Mouse (Mus musculus) forebrain, postnatal 0 days (tissue): ENCODE data around the gene Tent2. TPM values are rescaled to one million over a fixed set of nuclear protein-coding genes. Genes with fewer than 3 reads are reported as not detected.
"Not testable (repeated sequence)": the region's sequence is repeated elsewhere in the genome, so short reads cannot be mapped to it uniquely, and the experiment has no call there.

ENCODE experiments used
- ATAC-seq: fragments of 200-750 bp; cut with Nextera tagmentation; 2 replicates; pipeline ENCODE4 v1.8.0; 2017; ENCODE audit warnings: mild to moderate bottlenecking, moderate library complexity
- DNase-seq: peaks from one replicate; pipeline ENCODE4 v3.0.0-alpha.2; 2015
- H3K27ac ChIP-seq: fragments of 300-500 bp; sonication (generic); 2 replicates; pipeline ENCODE4 v1.5.1; 2014; ENCODE audit warnings: low read depth, mild to moderate bottlenecking, antibody characterized with exemption, low read length, moderate library complexity, mixed read lengths
- H3K27me3 ChIP-seq: fragments of 300-500 bp; sonication (generic); 2 replicates; pipeline ENCODE4 v1.6.1; 2014; ENCODE audit warnings: mild to moderate bottlenecking, low read length, mixed read lengths; ENCODE audit not compliant: insufficient read depth
- H3K36me3 ChIP-seq: fragments of 300-500 bp; sonication (generic); 2 replicates; pipeline ENCODE4 v1.6.1; 2014; ENCODE audit warnings: mild to moderate bottlenecking, moderate library complexity; ENCODE audit not compliant: insufficient read depth
- H3K4me1 ChIP-seq: fragments of 300-500 bp; sonication (generic); 2 replicates; pipeline ENCODE4 v1.6.1; 2014; ENCODE audit warnings: antibody characterized with exemption; ENCODE audit not compliant: insufficient read depth
- H3K4me2 ChIP-seq: fragments of 300-500 bp; sonication (generic); 2 replicates; pipeline ENCODE4 v1.6.1; 2014; ENCODE audit warnings: low read depth, mild to moderate bottlenecking, moderate library complexity
- H3K4me3 ChIP-seq: fragments of 300-500 bp; sonication (generic); 2 replicates; pipeline ENCODE4 v1.5.1; 2014; ENCODE audit warnings: low read depth, low read length, mixed read lengths
- H3K9ac ChIP-seq: fragments of 300-500 bp; sonication (generic); 2 replicates; pipeline ENCODE4 v1.6.1; 2014; ENCODE audit warnings: mild to moderate bottlenecking
- H3K9me3 ChIP-seq: fragments of 300-500 bp; sonication (generic); 2 replicates; pipeline ENCODE4 v1.6.1; 2016; ENCODE audit warnings: low read length
- CTCF ChIP-seq: sonication (generic); IDR thresholded peaks from 2 replicates; pipeline ENCODE4 v1.5.1; 2016; ENCODE audit warnings: antibody characterized with exemption, control low read depth, low read depth
- WGBS: fragments of 180-500 bp; shearing (Covaris S2); extraction: QIAGEN DNeasy Blood & Tissue Kit; methylation state at CpG from one replicate; pipeline ENCODE4 v1.1.7; 2014; 5-methylcytosine and 5-hydroxymethylcytosine counted together
- polyA plus RNA-seq: library from polyadenylated mRNA; unstranded; fragments of >200 nt; fragmentation: Nextera tagmentation; extraction: Ambion mirVana; gene quantifications from 2 replicates; pipeline ENCODE4 v1.2.1, GENCODE M21; 2015
- total RNA-seq: library from RNA; depleted of rRNA; stranded (reverse); fragments of >200 nt; gene quantifications from 2 replicates; pipeline ENCODE4 v1.2.3, GENCODE M21; 2014

Gene Tent2
- total and polyA plus RNA-seq, 2 experiments from 2014 or later, result 27.5 to 51.7 TPM

- Histone ChIP-seq H3K27ac (no peak overlapping the region), H3K9ac (no peak overlapping the region), H3K4me1 (no peaks in the 10 kb centered on the region), H3K4me2 (no peak overlapping the region), H3K4me3 (no peak overlapping the region), H3K27me3 (no peaks in the 10 kb centered on the region), H3K9me3 (no peaks in the 10 kb centered on the region), H3K36me3 (no peaks in the 10 kb centered on the region)
- 91% methylated on average over 7 of the region's 7 CpGs for WGBS
- ATAC-seq (no peak), DNase-seq (no peak)
- TF ChIP-seq CTCF, result no peak
Observed at GRCm38 (mm10) chr13:93232335-93232734, 40.1 kb upstream of the Tent2 start.

- Histone ChIP-seq H3K9ac (no peak overlapping the region), H3K4me2 (no peak overlapping the region), H3K9me3 (no peaks in the 10 kb centered on the region), H3K4me1 (no peaks in the 10 kb centered on the region), H3K27me3 (no peaks in the 10 kb centered on the region), H3K4me3 (no peak overlapping the region), H3K36me3 (no peaks in the 10 kb centered on the region), H3K27ac (no peak overlapping the region)
- DNase-seq (no peak), ATAC-seq (no peak)
- WGBS, result 87% methylated on average over 4 of the region's 4 CpGs
- TF ChIP-seq CTCF, result no peak
Observed at GRCm38 (mm10) chr13:93231016-93231415, 38.8 kb upstream of the Tent2 start.

DNA sequence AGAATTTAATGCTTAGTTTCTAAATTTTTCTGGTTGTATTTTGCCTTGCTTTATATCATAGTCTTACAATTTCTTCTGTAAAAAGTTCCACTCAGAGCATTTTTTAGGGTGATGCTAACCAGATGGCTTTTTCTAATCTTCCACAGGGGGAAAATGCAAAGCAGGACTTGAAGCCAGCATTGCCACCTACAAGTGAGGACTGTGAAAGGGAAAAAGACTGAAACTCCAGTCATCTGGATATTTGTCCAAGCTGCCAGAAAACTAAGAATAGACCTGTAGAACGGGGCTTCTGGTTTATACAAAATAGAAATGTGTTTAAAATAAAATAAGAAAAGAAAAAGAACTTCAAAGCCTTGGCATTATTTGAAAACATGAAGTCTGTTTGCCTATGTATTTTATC, 19.6 kb upstream of the Tent2 start:
- no peak for TF ChIP-seq CTCF

GRCm38 (mm10) chr13:93192646-93193026, 451 bp upstream of the Tent2 start:
- Histone ChIP-seq H3K4me1 (peaks cover 9% of the 10 kb centered on the region; the same call in 1 of the 2 replicates), H3K4me2 (peak overlapping the region; percentile 65), H3K4me3 (peak overlapping the region; percentile 99), H3K27me3 (no peaks in the 10 kb centered on the region), H3K27ac (peak overlapping the region; percentile 93), H3K36me3 (no peaks in the 10 kb centered on the region), H3K9ac (peak overlapping the region; percentile 84), H3K9me3 (no peaks in the 10 kb centered on the region)
- no peak for ATAC-seq
- DNase-seq, result no peak
- WGBS, result 57% methylated on average over 5 of the region's 5 CpGs
- TF ChIP-seq CTCF, result no peak

More for the DNA sequence above, 19.6 kb upstream of the Tent2 start:
- no peak overlapping the region for H3K9ac ChIP-seq
- no peak overlapping the region for H3K4me2 ChIP-seq
- no peaks in the 10 kb centered on the region for H3K27me3 ChIP-seq
- H3K27ac ChIP-seq, result no peak overlapping the region
- no peak overlapping the region for H3K4me3 ChIP-seq
- no peaks in the 10 kb centered on the region for H3K4me1 ChIP-seq
- 56% methylated on average over 1 of the region's 1 CpGs for WGBS
- no peaks in the 10 kb centered on the region for H3K9me3 ChIP-seq
- no peak for ATAC-seq
- no peaks in the 10 kb centered on the region for H3K36me3 ChIP-seq
- DNase-seq, result peak; percentile 6

GRCm38 (mm10) chr13:93189416-93189815, 2.8 kb downstream of the Tent2 start:
- H3K36me3 ChIP-seq, result 0 out of 2 replicates have a peak, but pooled peaks cover 3% of the 10 kb centered on the region
- no peaks in the 10 kb centered on the region for H3K9me3 ChIP-seq
- no peak for DNase-seq
- H3K4me2 ChIP-seq, result no peak overlapping the region
- H3K4me1 ChIP-seq, result peaks cover 9% of the 10 kb centered on the region; the same call in 1 of the 2 replicates
- no peak overlapping the region for H3K27ac ChIP-seq
- TF ChIP-seq CTCF, result no peak
- H3K27me3 ChIP-seq, result no peaks in the 10 kb centered on the region
- 89% methylated on average over 2 of the region's 2 CpGs for WGBS
- H3K4me3 ChIP-seq, result no peak overlapping the region
- no peak for ATAC-seq
- H3K9ac ChIP-seq, result no peak overlapping the region

GRCm38 (mm10) chr13:93188738-93189137, 3.4 kb downstream of the Tent2 start:
- ATAC-seq (no peak), DNase-seq (no peak)
- no peak overlapping the region for H3K9ac ChIP-seq
- H3K36me3 ChIP-seq, result 0 out of 2 replicates have a peak, but pooled peaks cover 3% of the 10 kb centered on the region
- H3K4me3 ChIP-seq, result no peak overlapping the region
- no peak overlapping the region for H3K4me2 ChIP-seq
- WGBS, result 94% methylated on average over 3 of the region's 3 CpGs
- H3K9me3 ChIP-seq, result no peaks in the 10 kb centered on the region
- no peak for TF ChIP-seq CTCF
- no peak overlapping the region for H3K27ac ChIP-seq
- no peaks in the 10 kb centered on the region for H3K27me3 ChIP-seq
- peaks cover 9% of the 10 kb centered on the region; the same call in 1 of the 2 replicates for H3K4me1 ChIP-seq

DNA sequence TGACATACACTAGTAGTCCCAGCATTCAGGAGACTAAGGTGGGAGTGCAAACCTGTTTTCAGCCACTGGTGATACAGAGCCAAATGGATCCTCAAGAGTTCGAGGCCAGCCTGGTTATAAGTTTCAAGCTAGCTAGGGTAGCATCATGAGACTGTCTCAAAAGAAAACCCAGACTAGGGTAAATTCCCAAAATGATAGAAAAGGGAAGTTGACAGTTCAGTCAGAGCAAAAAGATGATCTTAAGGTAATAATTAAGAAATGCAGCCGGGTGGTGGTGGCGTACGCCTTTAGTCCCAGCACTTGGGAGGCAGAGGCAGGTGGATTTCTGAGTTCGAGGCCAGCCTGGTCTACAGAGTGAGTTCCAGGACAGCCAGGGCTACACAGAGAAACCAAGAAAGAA, 4.4 kb downstream of the Tent2 start:
- not testable (repeated sequence) for DNase-seq, H3K4me3 ChIP-seq, H3K4me2 ChIP-seq, H3K36me3 ChIP-seq, H3K27ac ChIP-seq, H3K9me3 ChIP-seq, H3K4me1 ChIP-seq, ATAC-seq, H3K27me3 ChIP-seq, H3K9ac ChIP-seq
- WGBS, result 97% methylated on average over 5 of the region's 5 CpGs
